Mouse (Mus musculus): ENCODE data around the gene Coq9.

- no peak for TF ChIP-seq CTCF (IDR thresholded peaks at IDR 0.05; ENCODE audit: low read depth)
- TF ChIP-seq EP300 (IDR thresholded peaks at IDR 0.05; ENCODE audit: low read depth) = no peak
Measured at GRCm38 (mm10) chr8:94820553-94820952, 17.6 kb upstream of the Coq9 start.
